Mouse (Mus musculus) olfactory bulb, adult 2 months (tissue): ENCODE measurements at regions not wholly inside any gene's neighbourhood (a gene's known extent, or its start where the extent isn't known, plus 50 kb on each side); places are given as distances from the start of the nearest gene placed in this dataset.

ENCODE experiments used
- CTCF ChIP-seq: fragments of 200-500 bp; IDR thresholded peaks from 2 replicates; pipeline ENCODE4 v1.5.1; 2012; ENCODE audit warnings: low read depth, mild to moderate bottlenecking, low read length, moderate library complexity; ENCODE audit not compliant: insufficient read depth
- POLR2A ChIP-seq: fragments of 200-500 bp; IDR thresholded peaks from 2 replicates; pipeline ENCODE4 v1.6.1; 2012; ENCODE audit warnings: mild to moderate bottlenecking, low read depth, low read length, moderate library complexity; ENCODE audit not compliant: insufficient read depth

GRCm38 (mm10) chr2:61161336-61161735 lies 198.3 kb upstream of the Rbms1 start:
- no peak for TF ChIP-seq POLR2A
- TF ChIP-seq CTCF: no peak
